ENCODE assay signal across 8 mouse cellular contexts in the genomic region with DNA sequence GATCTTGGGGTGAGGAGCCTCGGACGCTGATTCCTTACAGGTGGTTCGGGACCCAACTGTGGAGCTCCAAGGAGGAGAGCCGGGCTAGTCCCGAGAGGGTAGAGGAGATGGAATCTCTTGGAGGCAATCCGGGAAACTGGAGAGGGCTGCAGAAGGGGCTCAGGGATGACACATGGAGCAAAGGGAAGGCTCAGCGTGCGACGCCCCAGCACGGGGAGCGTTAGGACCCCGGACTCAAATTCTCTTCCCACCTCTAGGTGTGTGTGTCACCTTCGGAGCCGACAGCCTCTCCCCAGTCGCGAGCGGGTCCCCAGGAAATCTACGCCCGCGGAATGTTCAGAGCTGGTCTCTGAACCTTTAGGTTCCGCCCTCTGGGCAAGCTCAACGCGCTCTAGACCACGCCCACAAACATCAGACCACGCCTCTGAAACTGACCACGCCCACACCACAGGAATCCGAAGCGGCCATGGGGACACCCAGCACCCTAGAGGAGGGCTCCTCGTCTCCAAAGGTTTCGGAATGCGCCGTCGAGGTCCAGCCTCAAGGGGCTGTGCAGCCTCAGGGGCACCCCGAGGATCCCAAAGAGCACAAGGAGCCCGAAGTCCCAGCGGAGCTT. TPM values are rescaled to one million over a fixed set of nuclear protein-coding genes. Genes with fewer than 3 reads are reported as not detected.
DNase-seq lines count a peak whose midpoint lies in the region; ATAC-seq and TF ChIP-seq lines count a peak whose summit lies in the region.

No protein-coding gene starts in this region.

- H3K79me2 ChIP-seq in liver, adult 2 months (ENCODE audit: control insufficient read depth, insufficient read depth, low read length), result peaks cover 10% of the 10 kb centered on the region; the same call in 1 of the 2 replicates

- H3K4me3 ChIP-seq in liver, adult 2 months (ENCODE audit: insufficient read depth, low read depth, low read length), result peak overlapping the region; percentile 90
- H3K4me3 ChIP-seq in midbrain, postnatal 0 days (ENCODE audit: low read depth, low read length), result peak overlapping the region; percentile 30

- under 1% methylated on average over 36 of the region's 36 CpGs for WGBS in liver, adult 2 months
- WGBS in midbrain, postnatal 0 days, result 1% methylated on average over 36 of the region's 36 CpGs

- H3K27ac ChIP-seq in liver, adult 2 months (replicated peaks; ENCODE audit: insufficient read depth, low read depth, low read length), result peak overlapping the region; percentile 87
- no peak overlapping the region for H3K27ac ChIP-seq in midbrain, postnatal 0 days (ENCODE audit: low read depth, low read length)

- H3K27me3 ChIP-seq in liver, adult 2 months (ENCODE audit: control insufficient read depth, insufficient read depth, low read length), result no peaks in the 10 kb centered on the region
- H3K27me3 ChIP-seq in midbrain, postnatal 0 days (ENCODE audit: insufficient read depth, low read length), result peaks cover 37% of the 10 kb centered on the region

- H3K4me2 ChIP-seq in midbrain, postnatal 0 days (ENCODE audit: low read depth, low read length, poor library complexity, severe bottlenecking), result peak overlapping the region; percentile 50

- 0 out of 2 replicates have a peak, but pooled peaks have one; percentile 20 for ATAC-seq in midbrain, postnatal 0 days (ENCODE audit: low FRiP score)

- peak; percentile 76 for DNase-seq in MEL-GATA-1-ER (ENCODE audit: extremely low read depth, low read depth)
- DNase-seq in c-Kit-positive CD71-positive TER-119-positive erythroid progenitor cells, embryonic 14.5 days (ENCODE audit: low spot score), result peak; percentile 94
- peak; percentile 81 for DNase-seq in gastrocnemius, postnatal 14 days
- peak; percentile 98 for DNase-seq in induced T-regulatory cell, adult 2 months (ENCODE audit: low read depth)
- peak; percentile 86 for DNase-seq in liver, adult 2 months (ENCODE audit: extremely low read depth, low read depth, low spot score)
- no peak for DNase-seq in midbrain, postnatal 0 days (ENCODE audit: low spot score)
- peak; percentile 95 to 97 for DNase-seq in spleen, postnatal 4 days (ENCODE audit: low spot score in 2 of 2)
- DNase-seq in cerebellum, postnatal 36 days, result no peak

- intact Hi-C loops in gastrocnemius, postnatal 14 days (cut with DNase I; ENCODE audit: low total_unique reads), result no loop called here

- TF ChIP-seq CTCF in liver, adult 2 months (IDR thresholded peaks at IDR 0.05; ENCODE audit: low read depth, low read length), result no peak
- no peak for TF ChIP-seq CTCF in midbrain, postnatal 0 days (IDR thresholded peaks at IDR 0.05)

- peak overlapping the region; percentile 83 for H3K9ac ChIP-seq in liver, adult 2 months (ENCODE audit: low read depth, low read length)
- H3K9ac ChIP-seq in midbrain, postnatal 0 days (replicated peaks; ENCODE audit: low read length, poor library complexity, severe bottlenecking), result no peak overlapping the region; the same call in 1 of the 2 replicates

- peak; percentile 77; the same call in 1 of the 2 replicates for TF ChIP-seq POLR2A in liver, adult 2 months (IDR thresholded peaks at IDR 0.05; ENCODE audit: extremely low read depth, insufficient read depth, low read length)

- H3K36me3 ChIP-seq in liver, adult 2 months (ENCODE audit: control insufficient read depth, insufficient read depth, low read length), result peaks cover 3% of the 10 kb centered on the region; the same call in 1 of the 2 replicates
- no peaks in the 10 kb centered on the region for H3K36me3 ChIP-seq in midbrain, postnatal 0 days (ENCODE audit: insufficient read depth, low read length)

- peaks cover 6% of the 10 kb centered on the region for H3K4me1 ChIP-seq in liver, adult 2 months (ENCODE audit: control insufficient read depth, insufficient read depth, low read length)
- H3K4me1 ChIP-seq in midbrain, postnatal 0 days (ENCODE audit: insufficient read depth, low read length), result no peaks in the 10 kb centered on the region

- no peaks in the 10 kb centered on the region for H3K9me3 ChIP-seq in midbrain, postnatal 0 days (ENCODE audit: low read length)

RNA-seq across cellular contexts. Expression of gene Phldb3, which starts 0.4 kb away (rescaled TPM):
- under 1 TPM; 0.59 to 0.66 TPM for total RNA-seq in gastrocnemius, postnatal 14 days (2021)
- total RNA-seq in liver, adult 2 months (2014; rRNA removed), result 1.4 and 1.5 TPM in 2 replicates
- polyA plus RNA-seq in liver, adult 2 months (2012; rRNA removed), result 3.4 and 3.5 TPM in 2 replicates
- 0.11 and 0.14 TPM in 2 replicates for total RNA-seq in midbrain, postnatal 0 days (2014; rRNA removed)
- not detected in 2 replicates for polyA plus RNA-seq in midbrain, postnatal 0 days (2015; fragmentation: Nextera tagmentation; extraction: Ambion mirVana)

RNA-seq across cellular contexts. Expression of gene Zfp575, which starts 23.5 kb away (rescaled TPM):
- under 1 TPM; 0.38 to 0.45 TPM for total RNA-seq in gastrocnemius, postnatal 14 days (2021)
- not detected in 2 replicates for total RNA-seq in liver, adult 2 months (2014; rRNA removed)
- 0.02 TPM in 1 of 2 replicates, not detected in the other for polyA plus RNA-seq in liver, adult 2 months (2012; rRNA removed)
- 2.3 and 3.2 TPM in 2 replicates for total RNA-seq in midbrain, postnatal 0 days (2014; rRNA removed)
- polyA plus RNA-seq in midbrain, postnatal 0 days (2015; fragmentation: Nextera tagmentation; extraction: Ambion mirVana), result 28.3 and 29.5 TPM in 2 replicates

RNA-seq across cellular contexts. Expression of gene Ethe1, which starts 23.6 kb away (rescaled TPM):
- total RNA-seq in gastrocnemius, postnatal 14 days (2021), result 10 to 100 TPM; 12.0 to 15.3 TPM
- 71.1 and 91.4 TPM in 2 replicates for total RNA-seq in liver, adult 2 months (2014; rRNA removed)
- 227 and 244 TPM in 2 replicates for polyA plus RNA-seq in liver, adult 2 months (2012; rRNA removed)
- total RNA-seq in midbrain, postnatal 0 days (2014; rRNA removed), result 32.2 and 33.4 TPM in 2 replicates
- polyA plus RNA-seq in midbrain, postnatal 0 days (2015; fragmentation: Nextera tagmentation; extraction: Ambion mirVana), result 31.3 and 31.6 TPM in 2 replicates

RNA-seq across cellular contexts. Expression of gene Lypd3, which starts 25.4 kb away (rescaled TPM):
- not detected for total RNA-seq in gastrocnemius, postnatal 14 days (2021)
- not detected in 2 replicates for total RNA-seq in liver, adult 2 months (2014; rRNA removed)
- polyA plus RNA-seq in liver, adult 2 months (2012; rRNA removed), result not detected in 2 replicates
- total RNA-seq in midbrain, postnatal 0 days (2014; rRNA removed), result 0.99 and 1.5 TPM in 2 replicates
- polyA plus RNA-seq in midbrain, postnatal 0 days (2015; fragmentation: Nextera tagmentation; extraction: Ambion mirVana), result 1.8 and 2.2 TPM in 2 replicates

Comparison
In these comparisons a context has a peak if more than half of its experiments do, and no peak if none do; other contexts are left out.
1. DNase-seq: peak in MEL-GATA-1-ER (single experiment), c-Kit-positive CD71-positive TER-119-positive erythroid progenitor cells, embryonic 14.5 days (single experiment), gastrocnemius, postnatal 14 days (single experiment), induced T-regulatory cell, adult 2 months (single experiment), liver, adult 2 months (single experiment) and spleen, postnatal 4 days (2 of 2); none in midbrain, postnatal 0 days (single experiment) and cerebellum, postnatal 36 days (0 of 2).